ENCODE assay signal across 8 mouse cellular contexts in genomic region chr19:9899072-9899779, GRCm38 (mm10). TPM values are rescaled to one million over a fixed set of nuclear protein-coding genes. Genes with fewer than 3 reads are reported as not detected.
DNase-seq lines count a peak whose midpoint lies in the region; ATAC-seq lines count a peak whose summit lies in the region.

Gene Incenp (minus strand): TSS chr19:9899551.

- no peaks in the 10 kb centered on the region for H3K27me3 ChIP-seq in heart, embryonic 10.5 days (ENCODE audit: insufficient read depth, poor library complexity, severe bottlenecking)
- no peaks in the 10 kb centered on the region for H3K27me3 ChIP-seq in kidney, embryonic 15.5 days

- peak within 1 kb of the TSS; percentile 78 for H3K9ac ChIP-seq in kidney, embryonic 15.5 days

- peak; percentile 93 for ATAC-seq in erythroblast, adult 5-6 weeks (replicated peaks; ENCODE audit: low FRiP score, poor library complexity, severe bottlenecking)
- ATAC-seq in kidney, embryonic 15.5 days (replicated peaks; ENCODE audit: low FRiP score): peak; percentile 98
- peak; percentile 98 for ATAC-seq in monocyte, adult 5-6 weeks (replicated peaks; ENCODE audit: insufficient number of reproducible peaks, low FRiP score, low TSS enrichment, poor library complexity, severe bottlenecking)

- H3K4me2 ChIP-seq in kidney, embryonic 15.5 days: peak within 1 kb of the TSS; percentile 66

- peak within 1 kb of the TSS; percentile 91 for H3K4me3 ChIP-seq in heart, embryonic 10.5 days
- H3K4me3 ChIP-seq in kidney, embryonic 15.5 days (replicated peaks): peak within 1 kb of the TSS; percentile 80

- H3K9me3 ChIP-seq in heart, embryonic 10.5 days: no peaks in the 10 kb centered on the region
- no peaks in the 10 kb centered on the region for H3K9me3 ChIP-seq in kidney, embryonic 15.5 days (replicated peaks)

- H3K27ac ChIP-seq in heart, embryonic 10.5 days: peak within 1 kb of the TSS; percentile 93
- H3K27ac ChIP-seq in kidney, embryonic 15.5 days: peak within 1 kb of the TSS; percentile 96

- H3K4me1 ChIP-seq in heart, embryonic 10.5 days: peaks cover 22% of the 10 kb centered on the region
- H3K4me1 ChIP-seq in kidney, embryonic 15.5 days: peaks cover 23% of the 10 kb centered on the region

- peak; percentile 90 to 93 for DNase-seq in B cell, adult 2 months
- peak; percentile 100 for DNase-seq in brain, adult 2 months (ENCODE audit: low read depth, low spot score)
- peak; percentile 99 for DNase-seq in heart, embryonic 10.5 days (ENCODE audit: low spot score)
- DNase-seq in liver: peak; percentile 94
- DNase-seq in spleen, postnatal 4 days (ENCODE audit: low spot score in 2 of 2): peak; percentile 92 to 93

- WGBS in heart, embryonic 10.5 days: under 1% methylated on average over 58 of the region's 58 CpGs
- under 1% methylated on average over 58 of the region's 58 CpGs for WGBS in kidney, embryonic 15.5 days

- peaks cover 21% of the 10 kb centered on the region for H3K36me3 ChIP-seq in heart, embryonic 10.5 days
- H3K36me3 ChIP-seq in kidney, embryonic 15.5 days: peaks cover 18% of the 10 kb centered on the region

RNA-seq across cellular contexts. Expression of gene Incenp, which starts in this region (rescaled TPM):
- 111 and 127 TPM in 2 replicates for total RNA-seq in erythroblast, adult 5-6 weeks (2015; ENCODE audit: low replicate concordance)
- total RNA-seq in erythroblast, adult 5-6 weeks (2017; ENCODE audit: low replicate concordance): 137 and 289 TPM in 2 replicates
- 93.8 and 122 TPM in 2 replicates for polyA plus RNA-seq in heart, embryonic 10.5 days (2016; fragmentation: Nextera tagmentation; extraction: Ambion mirVana)
- 105 and 112 TPM in 2 replicates for polyA plus RNA-seq in kidney, embryonic 15.5 days (2015; fragmentation: Nextera tagmentation; extraction: Ambion mirVana)
- total RNA-seq in monocyte, adult 5-6 weeks (2017): 23.7 to 34.3 TPM (median 24.1 TPM) in 3 replicates

Comparison
In these comparisons a context has a peak if more than half of its experiments do, and no peak if none do; other contexts are left out.
1. Peak in every context shown above with its lines: DNase-seq, ATAC-seq, H3K4me3 ChIP-seq and H3K27ac ChIP-seq.